Mouse (Mus musculus): Measurements from ENCODE around the gene Ptgfrn. TPM values are rescaled to one million over a fixed set of nuclear protein-coding genes. Genes with fewer than 3 reads are reported as not detected.

Ptgfrn gene
- total RNA-seq, 1 experiment: 52.3 TPM

- no peak overlapping the region for H3K27ac ChIP-seq (ENCODE audit: insufficient read depth, low read depth, low read length, poor library complexity, severe bottlenecking)
- H3K9ac ChIP-seq (ENCODE audit: insufficient read depth, low read depth, low read length, poor library complexity, severe bottlenecking): no peak overlapping the region
- no peak overlapping the region for H3K4me3 ChIP-seq (ENCODE audit: insufficient read depth in 1 of 2, low read depth in 1 of 2, low read length in 2 of 2, poor library complexity in 1 of 2, severe bottlenecking in 1 of 2)
- no peaks in the 10 kb centered on the region for H3K36me3 ChIP-seq (ENCODE audit: control insufficient read depth, insufficient read depth, low read length, poor library complexity, severe bottlenecking)
- H3K9me3 ChIP-seq (ENCODE audit: control insufficient read depth, insufficient read depth, low read depth, low read length): no peaks in the 10 kb centered on the region
- H3K4me1 ChIP-seq (ENCODE audit: control insufficient read depth in 2 of 2, insufficient read depth in 2 of 2, low read length in 2 of 2, poor library complexity in 1 of 2): peaks cover 2% of the 10 kb centered on the region in 2 experiments; a peak in 2 of 4 replicates
- TF ChIP-seq HCFC1 (IDR thresholded peaks at IDR 0.05; ENCODE audit: borderline replicate concordance, insufficient read depth, low read length) (no peak), ZNF384 (IDR thresholded peaks at IDR 0.05; ENCODE audit: low read depth, low read length) (no peak), ZC3H11A (IDR thresholded peaks at IDR 0.05; ENCODE audit: borderline replicate concordance, low read depth, low read length) (no peak), MAFK (IDR thresholded peaks at IDR 0.05; ENCODE audit: insufficient read depth, low read depth, low read length) (no peak), CHD2 (IDR thresholded peaks at IDR 0.05; ENCODE audit: low read depth, low read length) (no peak)
- in situ Hi-C loops (cut with MboI; ENCODE audit: low sequenced_read_pairs in 2 of 2, unreplicated experiment in 2 of 2): no loop called here
- no peak for DNase-seq (ENCODE audit: low read depth, low spot score)
Observed at GRCm38 (mm10) chr3:100994252-100994651, 115.8 kb downstream of the Ptgfrn start.

- peaks cover 0 to 2% of the 10 kb centered on the region in 2 experiments; a peak in 1 of 4 replicates for H3K4me1 ChIP-seq (ENCODE audit: control insufficient read depth in 2 of 2, insufficient read depth in 2 of 2, low read length in 2 of 2, poor library complexity in 1 of 2)
- no peaks in the 10 kb centered on the region for H3K9me3 ChIP-seq (ENCODE audit: control insufficient read depth, insufficient read depth, low read depth, low read length)
- no peak for TF ChIP-seq HCFC1 (IDR thresholded peaks at IDR 0.05; ENCODE audit: borderline replicate concordance, insufficient read depth, low read length)
- TF ChIP-seq CHD2 (IDR thresholded peaks at IDR 0.05; ENCODE audit: low read depth, low read length): no peak
- no peak for TF ChIP-seq ZC3H11A (IDR thresholded peaks at IDR 0.05; ENCODE audit: borderline replicate concordance, low read depth, low read length)
- TF ChIP-seq ZNF384 (IDR thresholded peaks at IDR 0.05; ENCODE audit: low read depth, low read length): no peak
- no peak for TF ChIP-seq MAFK (IDR thresholded peaks at IDR 0.05; ENCODE audit: insufficient read depth, low read depth, low read length)
- no peak overlapping the region for H3K4me3 ChIP-seq (ENCODE audit: insufficient read depth in 1 of 2, low read depth in 1 of 2, low read length in 2 of 2, poor library complexity in 1 of 2, severe bottlenecking in 1 of 2)
- no peak overlapping the region for H3K27ac ChIP-seq (ENCODE audit: insufficient read depth, low read depth, low read length, poor library complexity, severe bottlenecking)
- in situ Hi-C loops (cut with MboI; ENCODE audit: low sequenced_read_pairs in 2 of 2, unreplicated experiment in 2 of 2): no loop called here
- H3K36me3 ChIP-seq (ENCODE audit: control insufficient read depth, insufficient read depth, low read length, poor library complexity, severe bottlenecking): no peaks in the 10 kb centered on the region
- no peak for DNase-seq (ENCODE audit: low read depth, low spot score)
- H3K9ac ChIP-seq (ENCODE audit: insufficient read depth, low read depth, low read length, poor library complexity, severe bottlenecking): no peak overlapping the region
Observed at GRCm38 (mm10) chr3:100993718-100994117, 116.4 kb downstream of the Ptgfrn start.

- TF ChIP-seq ZC3H11A (IDR thresholded peaks at IDR 0.05; ENCODE audit: borderline replicate concordance, low read depth, low read length) (no peak), ZNF384 (IDR thresholded peaks at IDR 0.05; ENCODE audit: low read depth, low read length) (no peak), MAFK (IDR thresholded peaks at IDR 0.05; ENCODE audit: insufficient read depth, low read depth, low read length) (no peak), CHD2 (IDR thresholded peaks at IDR 0.05; ENCODE audit: low read depth, low read length) (no peak), HCFC1 (IDR thresholded peaks at IDR 0.05; ENCODE audit: borderline replicate concordance, insufficient read depth, low read length) (no peak)
- no peak overlapping the region for H3K9ac ChIP-seq (ENCODE audit: insufficient read depth, low read depth, low read length, poor library complexity, severe bottlenecking)
- H3K4me3 ChIP-seq (ENCODE audit: insufficient read depth in 1 of 2, low read depth in 1 of 2, low read length in 2 of 2, poor library complexity in 1 of 2, severe bottlenecking in 1 of 2): no peak overlapping the region
- no peak for DNase-seq (ENCODE audit: low read depth, low spot score)
- H3K27ac ChIP-seq (ENCODE audit: insufficient read depth, low read depth, low read length, poor library complexity, severe bottlenecking): no peak overlapping the region
- H3K36me3 ChIP-seq (ENCODE audit: control insufficient read depth, insufficient read depth, low read length, poor library complexity, severe bottlenecking): no peaks in the 10 kb centered on the region
- H3K9me3 ChIP-seq (ENCODE audit: control insufficient read depth, insufficient read depth, low read depth, low read length): no peaks in the 10 kb centered on the region
- in situ Hi-C loops (cut with MboI; ENCODE audit: low sequenced_read_pairs in 2 of 2, unreplicated experiment in 2 of 2): no loop called here
- H3K4me1 ChIP-seq (ENCODE audit: control insufficient read depth in 2 of 2, insufficient read depth in 2 of 2, low read length in 2 of 2, poor library complexity in 1 of 2): no peaks in the 10 kb centered on the region
Observed at GRCm38 (mm10) chr3:100993158-100993557, 116.9 kb downstream of the Ptgfrn start.

Other genes with a start within 250 kb of the Ptgfrn start
- 4.8 and 5.5 TPM in 2 replicates for gene Trim45, start 188.1 kb downstream of the Ptgfrn start, total RNA-seq (2012; rRNA removed)
- 39.0 and 50.5 TPM in 2 replicates for gene Ttf2, start 140.6 kb downstream of the Ptgfrn start, total RNA-seq (2012; rRNA removed)
- 0.11 and 0.13 TPM in 2 replicates for gene Cd101, start 80.7 kb downstream of the Ptgfrn start, total RNA-seq (2012; rRNA removed)
- gene Cd2, start 177.7 kb upstream of the Ptgfrn start, total RNA-seq (2012; rRNA removed): 0.62 and 2.2 TPM in 2 replicates

Measured in ES-E14 (cell line).